Mouse (Mus musculus): ENCODE results near the gene Bco1. TPM values are rescaled to one million over a fixed set of nuclear protein-coding genes. Genes with fewer than 3 reads are reported as not detected.
A peak's percentile ranks its signal among the peaks of the same experiment; 100 is the strongest.

The Bco1 gene
- polyA plus RNA-seq, 1 experiment from 2014 or later: 6.0 TPM

DNA sequence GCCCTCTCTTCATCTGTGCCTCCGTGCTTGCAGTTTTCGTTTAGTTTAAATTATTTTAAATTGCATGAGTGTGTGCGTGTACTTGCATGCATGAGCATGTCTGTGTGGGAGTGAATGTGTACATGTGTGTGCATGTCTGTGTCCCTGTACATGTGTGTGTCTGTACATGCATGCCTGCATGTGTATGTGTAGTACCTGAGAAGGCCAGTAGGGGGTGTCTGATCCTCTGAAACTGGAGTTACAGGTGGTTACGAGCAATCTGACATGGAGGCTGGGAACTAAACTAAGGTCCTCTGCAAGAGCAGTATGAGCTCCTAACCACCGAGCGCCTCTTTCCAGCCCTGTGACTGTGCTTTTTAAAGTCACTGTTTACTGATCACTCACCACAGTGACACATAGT, 52.9 kb downstream of the Bco1 start:
- ATAC-seq (ENCODE audit: insufficient read depth): no peak
- WGBS (ENCODE audit: insufficient replicate concordance): 80% methylated on average over 6 of the region's 6 CpGs
- no peaks in the 10 kb centered on the region for H3K27me3 ChIP-seq
- H3K36me3 ChIP-seq (replicated peaks): no peaks in the 10 kb centered on the region
- H3K9ac ChIP-seq: no peak overlapping the region
- H3K4me3 ChIP-seq (replicated peaks): no peak overlapping the region
- no peaks in the 10 kb centered on the region for H3K9me3 ChIP-seq (replicated peaks)
- H3K4me1 ChIP-seq (replicated peaks): no peaks in the 10 kb centered on the region
- H3K27ac ChIP-seq (replicated peaks): no peak overlapping the region
- H3K4me2 ChIP-seq: no peak overlapping the region

- Histone ChIP-seq H3K9me3 (replicated peaks) (no peaks in the 10 kb centered on the region), H3K4me3 (replicated peaks) (peak overlapping the region; percentile 76), H3K36me3 (replicated peaks) (no peaks in the 10 kb centered on the region), H3K4me2 (peak overlapping the region; percentile 86), H3K27ac (replicated peaks) (no peak overlapping the region), H3K4me1 (replicated peaks) (peaks cover 36% of the 10 kb centered on the region), H3K9ac (no peak overlapping the region), H3K27me3 (no peaks in the 10 kb centered on the region)
- 80% methylated on average over 4 of the region's 4 CpGs for whole genome bisulfite sequencing (ENCODE audit: insufficient replicate concordance)
- no peak for ATAC-seq (ENCODE audit: insufficient read depth)
Measured at GRCm38 (mm10) chr8:117156149-117156548, 60.5 kb downstream of the Bco1 start.

- no peaks in the 10 kb centered on the region for H3K36me3 ChIP-seq (replicated peaks)
- H3K27me3 ChIP-seq: no peaks in the 10 kb centered on the region
- peak overlapping the region; percentile 76 for H3K4me3 ChIP-seq (replicated peaks)
- peak overlapping the region; percentile 92 for H3K27ac ChIP-seq (replicated peaks)
- no peak for ATAC-seq (ENCODE audit: insufficient read depth)
- 4% methylated on average over 33 of the region's 33 CpGs for WGBS (ENCODE audit: insufficient replicate concordance)
- H3K9ac ChIP-seq: peak overlapping the region; percentile 80
- no peaks in the 10 kb centered on the region for H3K9me3 ChIP-seq (replicated peaks)
- H3K4me1 ChIP-seq (replicated peaks): peaks cover 36% of the 10 kb centered on the region
- H3K4me2 ChIP-seq: peak overlapping the region; percentile 86
Measured at GRCm38 (mm10) chr8:117156866-117157768, 61.5 kb downstream of the Bco1 start.

- peak overlapping the region; percentile 86 for H3K4me2 ChIP-seq
- no peaks in the 10 kb centered on the region for H3K27me3 ChIP-seq
- H3K9me3 ChIP-seq (replicated peaks): no peaks in the 10 kb centered on the region
- no peaks in the 10 kb centered on the region for H3K36me3 ChIP-seq (replicated peaks)
- H3K4me3 ChIP-seq (replicated peaks): peak overlapping the region; percentile 76
- H3K27ac ChIP-seq (replicated peaks): peak overlapping the region; percentile 92
- ATAC-seq (ENCODE audit: insufficient read depth): peak; percentile 90
- WGBS (ENCODE audit: insufficient replicate concordance): 0% methylated on average over 45 of the region's 45 CpGs
- H3K4me1 ChIP-seq (replicated peaks): peaks cover 36% of the 10 kb centered on the region
- peak overlapping the region; percentile 80 for H3K9ac ChIP-seq
Measured at GRCm38 (mm10) chr8:117157769-117158091, 62.1 kb downstream of the Bco1 start.

DNA sequence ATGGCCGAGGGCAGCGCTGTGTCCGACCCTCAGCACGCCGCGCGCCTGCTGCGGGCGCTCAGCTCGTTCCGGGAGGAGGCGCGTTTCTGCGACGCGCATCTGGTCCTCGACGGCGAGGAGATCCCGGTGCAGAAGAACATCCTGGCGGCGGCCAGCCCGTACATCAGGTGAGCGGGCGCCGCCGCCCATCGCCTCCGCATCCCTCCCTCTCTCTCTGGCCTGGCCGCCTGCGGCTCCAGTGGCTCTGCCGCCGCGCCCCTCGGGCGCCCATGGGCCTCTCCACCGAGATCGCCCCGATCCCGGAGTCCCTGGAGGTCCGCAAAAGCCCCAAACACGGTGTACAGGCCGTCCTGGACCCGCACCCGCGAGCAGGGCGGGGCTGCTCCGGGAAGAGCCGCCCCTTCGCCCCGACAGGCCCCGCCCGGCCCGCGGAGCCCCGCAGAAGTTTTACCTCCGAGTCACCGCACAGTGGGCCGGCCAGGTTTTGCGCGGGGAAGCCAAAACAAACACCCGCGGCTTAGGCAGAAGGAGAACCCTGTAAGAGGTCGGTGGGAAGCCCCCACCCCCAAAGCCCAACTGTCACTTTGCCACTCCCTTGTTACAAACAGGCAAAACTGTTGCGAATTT, 62.6 kb downstream of the Bco1 start, which contains the start of gene Gan:
Gene Gan, plus strand, starts transcription at position 1 of the 627 bp plus-strand sequence.
- Histone ChIP-seq H3K36me3 (replicated peaks) (no peaks in the 10 kb centered on the region), H3K4me2 (peak within 1 kb of the TSS; percentile 86), H3K9me3 (replicated peaks) (no peaks in the 10 kb centered on the region), H3K4me1 (replicated peaks) (peaks cover 36% of the 10 kb centered on the region), H3K9ac (peak within 1 kb of the TSS; percentile 80), H3K4me3 (replicated peaks) (peak within 1 kb of the TSS; percentile 76), H3K27me3 (no peaks in the 10 kb centered on the region), H3K27ac (replicated peaks) (peak within 1 kb of the TSS; percentile 92)
- WGBS (ENCODE audit: insufficient replicate concordance): under 1% methylated on average over 63 of the region's 65 CpGs
- ATAC-seq (ENCODE audit: insufficient read depth): peak; percentile 75

GRCm38 (mm10) chr8:117159031-117159430, 63.4 kb downstream of the Bco1 start:
- Histone ChIP-seq H3K4me2 (peak overlapping the region; percentile 86), H3K36me3 (replicated peaks) (no peaks in the 10 kb centered on the region), H3K4me1 (replicated peaks) (peaks cover 36% of the 10 kb centered on the region), H3K27me3 (no peaks in the 10 kb centered on the region), H3K4me3 (replicated peaks) (peak overlapping the region; percentile 76), H3K9ac (peak overlapping the region; percentile 80), H3K27ac (replicated peaks) (0 out of 2 replicates have a peak overlapping the region, but pooled peaks have one; percentile 92), H3K9me3 (replicated peaks) (no peaks in the 10 kb centered on the region)
- WGBS (ENCODE audit: insufficient replicate concordance): 57% methylated on average over 5 of the region's 5 CpGs
- no peak for ATAC-seq (ENCODE audit: insufficient read depth)

DNA sequence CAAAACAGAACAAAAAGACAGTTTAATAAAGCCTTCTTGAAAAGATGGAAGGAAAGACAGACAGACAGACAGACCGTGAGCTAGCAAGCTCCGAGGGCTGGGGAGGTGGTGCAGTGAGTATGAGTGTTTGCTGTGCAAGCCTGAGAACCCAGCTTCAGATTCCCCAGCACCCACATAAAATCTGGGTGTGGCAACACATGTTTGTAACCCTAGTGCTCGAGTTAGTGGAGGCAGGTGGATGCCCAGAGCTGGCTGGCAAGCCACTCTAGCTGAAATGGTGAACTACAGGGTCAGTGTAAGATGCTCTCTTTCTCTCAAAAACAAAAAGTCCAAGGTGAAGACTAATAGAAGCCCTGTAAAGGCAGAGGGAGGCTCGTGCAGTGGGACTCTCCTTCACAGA, 69.3 kb downstream of the Bco1 start:
- Histone ChIP-seq H3K27me3 (no peaks in the 10 kb centered on the region), H3K27ac (replicated peaks) (no peak overlapping the region), H3K9ac (no peak overlapping the region), H3K4me2 (no peak overlapping the region), H3K4me1 (replicated peaks) (peaks cover 37% of the 10 kb centered on the region), H3K4me3 (replicated peaks) (no peak overlapping the region), H3K9me3 (replicated peaks) (no peaks in the 10 kb centered on the region), H3K36me3 (replicated peaks) (no peaks in the 10 kb centered on the region)
- ATAC-seq (ENCODE audit: insufficient read depth): no peak
- WGBS (ENCODE audit: insufficient replicate concordance): 62% methylated on average over 4 of the region's 4 CpGs

DNA sequence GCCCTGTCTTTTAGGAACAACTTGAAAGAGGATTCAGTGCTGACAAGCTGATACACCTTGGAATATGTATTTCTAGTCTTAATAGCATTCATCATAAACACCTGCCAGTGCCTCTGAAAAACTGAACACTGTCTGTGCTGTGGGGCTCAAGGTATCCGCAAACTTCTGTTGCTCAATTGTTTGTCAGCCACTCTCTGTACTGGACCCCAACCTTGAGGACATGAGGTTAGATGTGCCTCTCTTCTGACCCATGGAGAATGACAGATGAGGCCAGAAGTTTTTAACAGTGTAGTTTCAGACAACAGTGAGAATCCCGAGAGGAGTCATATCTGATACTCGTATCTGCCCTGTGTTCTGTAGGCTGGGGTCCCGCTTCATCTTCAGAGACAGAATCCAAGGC, 69.9 kb downstream of the Bco1 start:
- Histone ChIP-seq H3K9ac (no peak overlapping the region), H3K27me3 (no peaks in the 10 kb centered on the region), H3K36me3 (replicated peaks) (no peaks in the 10 kb centered on the region), H3K4me3 (replicated peaks) (no peak overlapping the region), H3K9me3 (replicated peaks) (no peaks in the 10 kb centered on the region), H3K4me2 (no peak overlapping the region), H3K4me1 (replicated peaks) (peaks cover 37% of the 10 kb centered on the region), H3K27ac (replicated peaks) (no peak overlapping the region)
- ATAC-seq (ENCODE audit: insufficient read depth): 0 out of 2 replicates have a peak, but pooled peaks have one; percentile 30
- WGBS (ENCODE audit: insufficient replicate concordance): 72% methylated on average over 4 of the region's 4 CpGs

GRCm38 (mm10) chr8:117166515-117166914, 70.9 kb downstream of the Bco1 start:
- Histone ChIP-seq H3K36me3 (replicated peaks) (no peaks in the 10 kb centered on the region), H3K27ac (replicated peaks) (no peak overlapping the region), H3K9ac (no peak overlapping the region), H3K4me1 (replicated peaks) (peaks cover 40% of the 10 kb centered on the region), H3K4me3 (replicated peaks) (no peak overlapping the region), H3K4me2 (no peak overlapping the region), H3K9me3 (replicated peaks) (no peaks in the 10 kb centered on the region), H3K27me3 (no peaks in the 10 kb centered on the region)
- 62% methylated on average over 2 of the region's 2 CpGs for WGBS (ENCODE audit: insufficient replicate concordance)
- ATAC-seq (ENCODE audit: insufficient read depth): no peak

GRCm38 (mm10) chr8:117167243-117167883, 71.7 kb downstream of the Bco1 start:
- ATAC-seq (ENCODE audit: insufficient read depth): no peak
- H3K27ac ChIP-seq (replicated peaks): no peak overlapping the region
- H3K4me2 ChIP-seq: 0 out of 2 replicates have a peak overlapping the region, but pooled peaks have one; percentile 18
- WGBS (ENCODE audit: insufficient replicate concordance): 65% methylated on average over 8 of the region's 8 CpGs
- H3K9me3 ChIP-seq (replicated peaks): no peaks in the 10 kb centered on the region
- H3K36me3 ChIP-seq (replicated peaks): no peaks in the 10 kb centered on the region
- no peak overlapping the region for H3K9ac ChIP-seq
- H3K4me3 ChIP-seq (replicated peaks): no peak overlapping the region
- H3K4me1 ChIP-seq (replicated peaks): peaks cover 45% of the 10 kb centered on the region
- no peaks in the 10 kb centered on the region for H3K27me3 ChIP-seq

DNA sequence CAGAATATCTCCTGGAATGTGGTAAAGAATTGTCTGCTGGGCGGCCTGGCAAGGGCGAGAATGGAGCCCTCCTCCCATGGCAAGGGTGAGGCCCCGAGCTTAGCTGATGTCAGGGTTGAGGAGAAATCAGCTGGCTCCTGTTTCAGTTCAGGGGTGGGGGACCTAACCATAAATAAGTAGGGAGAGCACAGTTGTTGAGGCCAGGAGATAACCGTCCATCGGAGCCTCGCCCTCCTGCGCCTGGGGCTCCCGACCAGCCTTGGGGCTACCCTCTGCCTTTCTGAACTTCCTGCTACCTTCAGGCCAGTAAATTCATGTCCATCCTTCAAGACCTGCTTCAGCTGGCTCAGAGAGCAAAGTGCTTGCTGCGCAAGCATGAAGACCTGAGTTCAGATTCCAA, 72.7 kb downstream of the Bco1 start:
- Histone ChIP-seq H3K27ac (replicated peaks) (peak overlapping the region; percentile 3; the same call in 1 of the 2 replicates), H3K27me3 (no peaks in the 10 kb centered on the region), H3K4me3 (replicated peaks) (no peak overlapping the region), H3K4me2 (peak overlapping the region; percentile 18; the same call in 1 of the 2 replicates), H3K36me3 (replicated peaks) (no peaks in the 10 kb centered on the region), H3K4me1 (replicated peaks) (peaks cover 49% of the 10 kb centered on the region), H3K9me3 (replicated peaks) (no peaks in the 10 kb centered on the region), H3K9ac (0 out of 2 replicates have a peak overlapping the region, but pooled peaks have one; percentile 4)
- ATAC-seq (ENCODE audit: insufficient read depth): peak; percentile 61
- WGBS (ENCODE audit: insufficient replicate concordance): 36% methylated on average over 9 of the region's 9 CpGs

All from liver, embryonic 15.5 days (tissue).